Mouse (Mus musculus) lung, adult 2 months (tissue): ENCODE results near the gene CN725425.

Experiments used
- CTCF ChIP-seq: fragments of 200-500 bp; IDR thresholded peaks from 2 replicates; pipeline ENCODE4 v1.5.1; 2011; ENCODE audit warnings: mild to moderate bottlenecking, low read length, control low read depth; ENCODE audit not compliant: insufficient read depth
- POLR2A ChIP-seq: fragments of 200-500 bp; IDR thresholded peaks from 2 replicates; pipeline ENCODE4 v1.6.1; 2011; ENCODE audit warnings: low read depth, mild to moderate bottlenecking, control low read depth, low read length, borderline replicate concordance; ENCODE audit errors: extremely low read depth

- no peak for TF ChIP-seq POLR2A
- TF ChIP-seq CTCF, result no peak
These were observed 35.8 kb upstream of the CN725425 start for GRCm38 (mm10) chr15:91163454-91163853.
